Mouse (Mus musculus) MEL (cell line): Measurements from ENCODE around the gene Cx3cr1. TPM values are rescaled to one million over a fixed set of nuclear protein-coding genes. Genes with fewer than 3 reads are reported as not detected.

Experiments used
- DNase-seq: peaks from one replicate; pipeline ENCODE4 v3.0.0; 2011; ENCODE audit warnings: low read depth, low spot score
- H3K27ac ChIP-seq: 2 replicates; pipeline ENCODE4 v1.5.1; 2012; ENCODE audit warnings: low read depth, mild to moderate bottlenecking, control low read depth, low read length, moderate library complexity; ENCODE audit not compliant: control insufficient read depth
- H3K27me3 ChIP-seq, 2 experiments: fragments of 150-350 bp in 1 of 2; sonication (generic) in 1 of 2; 2 replicates each; pipeline ENCODE4 v1.6.1; 2012; ENCODE audit warnings: low read length in 2 of 2, mild to moderate bottlenecking in 2 of 2, improper control_type of control experiment in 1 of 2, moderate library complexity in 1 of 2; ENCODE audit not compliant: insufficient read depth in 2 of 2, control insufficient read depth in 1 of 2
- H3K36me3 ChIP-seq, 2 experiments: 2 replicates each; pipeline ENCODE4 v1.6.1; 2012 to 2014; ENCODE audit warnings: low read length in 2 of 2, improper control_type of control experiment in 1 of 2, inconsistent platforms in 1 of 2, mild to moderate bottlenecking in 1 of 2; ENCODE audit not compliant: insufficient read depth in 2 of 2, control insufficient read depth in 1 of 2
- H3K4me1 ChIP-seq, 2 experiments: fragments of 150-350 bp in 1 of 2; sonication (generic) in 1 of 2; 2 replicates each; pipeline ENCODE4 v1.6.1; 2012; ENCODE audit warnings: low read length in 2 of 2, improper control_type of control experiment in 1 of 2, mild to moderate bottlenecking in 1 of 2; ENCODE audit not compliant: insufficient read depth in 2 of 2, control insufficient read depth in 1 of 2
- H3K4me3 ChIP-seq, 2 experiments: fragments of 150-350 bp in 1 of 2; sonication (generic) in 1 of 2; 2 replicates each; pipeline ENCODE4 v1.5.1; 2012; ENCODE audit warnings: low read depth in 2 of 2, low read length in 2 of 2, mild to moderate bottlenecking in 2 of 2, moderate library complexity in 2 of 2, control low read depth in 1 of 2, improper control_type of control experiment in 1 of 2; ENCODE audit not compliant: control insufficient read depth in 1 of 2, insufficient read depth in 1 of 2
- H3K79me2 ChIP-seq: 2 replicates; pipeline ENCODE4 v1.6.1; 2012; ENCODE audit warnings: mild to moderate bottlenecking, low read length, moderate library complexity; ENCODE audit not compliant: control insufficient read depth, poor library complexity, insufficient read depth
- H3K9ac ChIP-seq: 2 replicates; pipeline ENCODE4 v1.6.1; 2012; ENCODE audit warnings: low read depth, mild to moderate bottlenecking, control low read depth, low read length, moderate library complexity; ENCODE audit not compliant: control insufficient read depth, poor library complexity, severe bottlenecking
- H3K9me3 ChIP-seq: fragments of 150-350 bp; sonication (generic); replicated peaks from 2 replicates; pipeline ENCODE4 v1.6.1; 2012; ENCODE audit warnings: mild to moderate bottlenecking, low read length, improper control_type of control experiment, moderate library complexity; ENCODE audit not compliant: insufficient read depth
- CHD1 ChIP-seq: IDR thresholded peaks from 2 replicates; pipeline ENCODE4 v1.6.1; 2012; ENCODE audit warnings: low read depth, mild to moderate bottlenecking, inconsistent platforms, low read length, improper control_type of control experiment
- CHD2 ChIP-seq: IDR thresholded peaks from 2 replicates; pipeline ENCODE4 v1.6.1; 2011; ENCODE audit warnings: low read length, improper control_type of control experiment
- E2F4 ChIP-seq: IDR thresholded peaks from 2 replicates; pipeline ENCODE4 v1.6.1; 2011; ENCODE audit warnings: low read depth, low read length, improper control_type of control experiment, borderline replicate concordance
- ELF1 ChIP-seq: IDR thresholded peaks from 2 replicates; pipeline ENCODE4 v1.6.1; 2014; ENCODE audit warnings: low read depth, mild to moderate bottlenecking, inconsistent platforms, low read length, improper control_type of control experiment, moderate library complexity
- EP300 ChIP-seq, 2 experiments: IDR thresholded peaks; 2 replicates each; pipeline ENCODE4 v1.6.1; 2011; ENCODE audit warnings: improper control_type of control experiment in 2 of 2, low read length in 2 of 2, low read depth in 1 of 2, mild to moderate bottlenecking in 1 of 2
- ETS1 ChIP-seq: IDR thresholded peaks from 2 replicates; pipeline ENCODE4 v1.6.1; 2012; ENCODE audit warnings: low read depth, mild to moderate bottlenecking, inconsistent platforms, low read length, improper control_type of control experiment, moderate library complexity
- GABPA ChIP-seq: IDR thresholded peaks from 2 replicates; pipeline ENCODE4 v1.6.1; 2012; ENCODE audit warnings: low read depth, mild to moderate bottlenecking, inconsistent platforms, low read length, improper control_type of control experiment, moderate library complexity
- GATA1 ChIP-seq: IDR thresholded peaks from 2 replicates; pipeline ENCODE4 v1.6.1; 2011; ENCODE audit warnings: low read depth, low read length, improper control_type of control experiment
- NELFE ChIP-seq: IDR thresholded peaks from 2 replicates; pipeline ENCODE4 v1.6.1; 2011; ENCODE audit warnings: low read depth, low read length, improper control_type of control experiment
- NRF1 ChIP-seq: IDR thresholded peaks from 2 replicates; pipeline ENCODE4 v1.6.1; 2014; ENCODE audit warnings: low read depth, mild to moderate bottlenecking, inconsistent platforms, low read length, improper control_type of control experiment, moderate library complexity; ENCODE audit not compliant: poor library complexity, insufficient read depth, severe bottlenecking
- POLR2A ChIP-seq, 2 experiments: IDR thresholded peaks; 2 replicates each; pipeline ENCODE4 v1.6.1; 2011 to 2012; ENCODE audit warnings: low read length in 2 of 2, mild to moderate bottlenecking in 2 of 2, control low read depth in 1 of 2, improper control_type of control experiment in 1 of 2, low read depth in 1 of 2, moderate library complexity in 1 of 2; ENCODE audit not compliant: control insufficient read depth in 1 of 2, insufficient read depth in 1 of 2, poor library complexity in 1 of 2
- RAD21 ChIP-seq: IDR thresholded peaks from 2 replicates; pipeline ENCODE4 v1.6.1; 2011; ENCODE audit warnings: mild to moderate bottlenecking, low read depth, low read length, improper control_type of control experiment
- USF2 ChIP-seq, 2 experiments: IDR thresholded peaks; 2 replicates each; pipeline ENCODE4 v1.6.1; 2011 to 2012; ENCODE audit warnings: improper control_type of control experiment in 2 of 2, low read length in 2 of 2, borderline replicate concordance in 1 of 2, inconsistent platforms in 1 of 2, low read depth in 1 of 2, mild to moderate bottlenecking in 1 of 2; ENCODE audit not compliant: insufficient read depth in 1 of 2
- ZKSCAN1 ChIP-seq: IDR thresholded peaks from 2 replicates; pipeline ENCODE4 v1.6.1; 2012; ENCODE audit warnings: low read depth, mild to moderate bottlenecking, inconsistent platforms, low read length, improper control_type of control experiment, moderate library complexity
- ZNF384 ChIP-seq: IDR thresholded peaks from 2 replicates; pipeline ENCODE4 v1.6.1; 2012; ENCODE audit warnings: low read depth, mild to moderate bottlenecking, inconsistent platforms, low read length, improper control_type of control experiment
- polyA plus RNA-seq, 2 experiments: library from polyadenylated mRNA; stranded (reverse) in 1 of 2; unstranded in 1 of 2; fragments of >175 nt in 1 of 2; fragments of >200 nt in 1 of 2; gene quantifications; 2 replicates each; pipeline versions ENCODE4 v1.2.1 to v1.2.4; 2012; ENCODE audit warnings: low replicate concordance in 2 of 2, low read depth in 1 of 2; ENCODE audit not compliant: insufficient read length in 2 of 2, insufficient read depth in 1 of 2, missing spikeins in 1 of 2
- total RNA-seq: library from RNA; depleted of rRNA; stranded (reverse); fragments of 300-350 nt; gene quantifications from 2 replicates; pipeline ENCODE4 v1.2.3, GENCODE M21; 2012

The Cx3cr1 gene
- total and polyA plus RNA-seq, 3 experiments = not detected

DNA sequence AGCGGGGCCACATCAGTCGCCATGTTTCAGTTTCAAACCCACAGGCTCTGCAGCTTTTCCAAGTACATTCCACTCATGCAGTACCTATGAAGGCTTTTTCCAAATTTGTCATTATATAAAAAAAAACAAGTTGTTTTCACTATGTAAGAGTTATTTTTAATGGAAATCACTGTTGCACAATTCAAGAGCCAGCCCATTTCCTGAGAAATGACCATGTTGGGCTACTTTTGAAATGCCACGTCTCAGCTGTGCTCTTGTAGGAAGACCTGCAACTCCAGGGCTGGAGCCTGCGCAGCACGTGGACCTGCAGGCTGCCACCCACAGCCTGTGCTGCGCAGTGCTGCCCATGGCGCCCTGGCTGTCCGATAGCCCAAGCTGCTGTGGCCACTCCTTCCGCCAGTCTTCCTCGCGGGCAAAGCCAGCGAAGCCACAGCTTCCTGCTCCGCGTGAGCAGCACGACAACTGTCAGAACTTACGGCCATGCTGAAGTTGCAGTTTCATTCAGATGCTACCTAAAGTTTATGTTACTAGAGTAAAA is 144.5 kb downstream of the Cx3cr1 start:
- TF ChIP-seq ZNF384 (no peak), USF2 (IDR thresholded peaks at IDR 0.05; ENCODE audit: borderline replicate concordance in 1 of 2, insufficient read depth in 1 of 2, low read depth in 1 of 2, low read length in 2 of 2) (no peak), NELFE (no peak), EP300 (IDR thresholded peaks at IDR 0.05; ENCODE audit: low read depth in 1 of 2, low read length in 2 of 2) (no peak), NRF1 (no peak), ZKSCAN1 (no peak), ELF1 (no peak), POLR2A (IDR thresholded peaks at IDR 0.05; ENCODE audit: control insufficient read depth in 1 of 2, insufficient read depth in 1 of 2, low read depth in 1 of 2, low read length in 2 of 2, poor library complexity in 1 of 2) (0 out of 4 replicates have a peak, but pooled peaks of 1 of the 2 experiments have one; percentile 3), GABPA (no peak)
- TF ChIP-seq, all 39 proteins: peak for 1
- H3K27ac ChIP-seq = no peak overlapping the region

DNA sequence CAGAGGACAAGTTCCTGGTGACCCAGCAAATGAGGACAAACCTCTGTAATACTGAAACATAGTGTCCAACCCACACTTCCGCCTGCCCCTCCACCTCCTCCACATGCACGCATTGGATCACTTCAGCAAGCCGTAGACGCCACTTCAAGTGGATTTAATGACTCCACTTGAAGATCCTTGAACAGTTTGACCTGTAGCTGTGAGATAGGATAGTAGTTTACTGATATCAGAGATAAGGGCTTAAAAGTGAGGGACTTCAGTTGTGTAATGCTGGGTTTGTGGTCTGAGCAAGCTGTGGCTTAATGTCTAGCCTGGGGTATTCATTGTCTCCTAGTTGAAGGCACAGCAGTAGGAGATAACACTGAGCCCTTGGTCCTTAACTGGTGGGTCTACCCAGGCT is 146.2 kb downstream of the Cx3cr1 start:
- Histone ChIP-seq H3K9ac (no peak overlapping the region), H3K36me3 (peaks cover 0 to 3% of the 10 kb centered on the region in 2 experiments; a peak in 2 of 4 replicates), H3K9me3 (no peaks in the 10 kb centered on the region), H3K79me2 (no peaks in the 10 kb centered on the region), H3K27me3 (no peaks in the 10 kb centered on the region), H3K4me1 (no peaks in the 10 kb centered on the region), H3K4me3 (no peak overlapping the region), H3K27ac (no peak overlapping the region)
- DNase-seq = no peak
- no peak for TF ChIP-seq EP300 (IDR thresholded peaks at IDR 0.05; ENCODE audit: low read depth in 1 of 2, low read length in 2 of 2)
- no peak for TF ChIP-seq GATA1
- TF ChIP-seq E2F4 = no peak
- no peak for TF ChIP-seq ETS1
- no peak for TF ChIP-seq CHD1
- no peak for TF ChIP-seq RAD21
- TF ChIP-seq POLR2A (IDR thresholded peaks at IDR 0.05; ENCODE audit: control insufficient read depth in 1 of 2, insufficient read depth in 1 of 2, low read depth in 1 of 2, low read length in 2 of 2, poor library complexity in 1 of 2) = no peak
- TF ChIP-seq CHD2 = no peak

More for the DNA sequence above, 144.5 kb downstream of the Cx3cr1 start:
- no peaks in the 10 kb centered on the region for H3K79me2 ChIP-seq
- H3K4me3 ChIP-seq = no peak overlapping the region
- DNase-seq = no peak
- no peaks in the 10 kb centered on the region for H3K9me3 ChIP-seq
- no peaks in the 10 kb centered on the region for H3K27me3 ChIP-seq
- H3K9ac ChIP-seq = no peak overlapping the region
- H3K4me1 ChIP-seq = no peaks in the 10 kb centered on the region
- peaks cover 0 to 2% of the 10 kb centered on the region in 2 experiments; a peak in 2 of 4 replicates for H3K36me3 ChIP-seq
